Mouse (Mus musculus) erythroblast, embryonic 14.5 days (primary cell): Measurements from ENCODE around the gene Grhl1.

Experiments used
- GATA1 ChIP-seq: IDR thresholded peaks from 2 replicates; pipeline ENCODE4 v1.6.1; 2012; ENCODE audit warnings: low read length, inconsistent platforms, mixed read lengths
- TAL1 ChIP-seq: IDR thresholded peaks from 3 replicates; pipeline ENCODE4 v1.6.1; 2012; ENCODE audit warnings: low read length, inconsistent platforms, mixed read lengths

GRCm38 (mm10) chr12:24565311-24565710, 6.8 kb upstream of the Grhl1 start:
- TF ChIP-seq TAL1 (no peak), GATA1 (no peak)
